Mouse (Mus musculus) midbrain, postnatal 0 days (tissue): ENCODE results near the gene Pqlc3. TPM values are rescaled to one million over a fixed set of nuclear protein-coding genes. Genes with fewer than 3 reads are reported as not detected.

ENCODE experiments used
- ATAC-seq: fragments of 200-750 bp; cut with Nextera tagmentation; 2 replicates; pipeline ENCODE4 v1.8.0; 2017; ENCODE audit warnings: moderate number of reproducible peaks, mild to moderate bottlenecking, moderate TSS enrichment, moderate library complexity; ENCODE audit not compliant: low FRiP score
- DNase-seq: peaks from one replicate; pipeline ENCODE4 v3.0.0-alpha.2; 2015; ENCODE audit warnings: low spot score
- H3K27ac ChIP-seq: fragments of 300-500 bp; sonication (generic); 2 replicates; pipeline ENCODE4 v1.5.1; 2014; ENCODE audit warnings: low read depth, mild to moderate bottlenecking, low read length, mixed read lengths
- H3K27me3 ChIP-seq: fragments of 300-500 bp; sonication (generic); 2 replicates; pipeline ENCODE4 v1.6.1; 2014; ENCODE audit warnings: low read length, control low read depth, mixed read lengths; ENCODE audit not compliant: insufficient read depth
- H3K36me3 ChIP-seq: fragments of 300-500 bp; sonication (generic); 2 replicates; pipeline ENCODE4 v1.6.1; 2014; ENCODE audit warnings: low read length, control low read depth, mixed read lengths; ENCODE audit not compliant: insufficient read depth
- H3K4me1 ChIP-seq: fragments of 300-500 bp; sonication (generic); 2 replicates; pipeline ENCODE4 v1.6.1; 2014; ENCODE audit warnings: mild to moderate bottlenecking, control low read depth, antibody characterized with exemption, low read length, mixed read lengths; ENCODE audit not compliant: insufficient read depth
- H3K4me2 ChIP-seq: fragments of 300-500 bp; sonication (generic); 2 replicates; pipeline ENCODE4 v1.6.1; 2014; ENCODE audit warnings: low read depth, mild to moderate bottlenecking, low read length, mixed read lengths; ENCODE audit not compliant: poor library complexity, severe bottlenecking
- H3K4me3 ChIP-seq: fragments of 300-500 bp; sonication (generic); 2 replicates; pipeline ENCODE4 v1.5.1; 2014; ENCODE audit warnings: low read depth, mild to moderate bottlenecking, low read length, moderate library complexity
- H3K9ac ChIP-seq: fragments of 300-500 bp; sonication (generic); replicated peaks from 2 replicates; pipeline ENCODE4 v1.6.1; 2014; ENCODE audit warnings: mild to moderate bottlenecking, low read length, moderate library complexity, mixed read lengths; ENCODE audit not compliant: poor library complexity, severe bottlenecking
- H3K9me3 ChIP-seq: fragments of 300-500 bp; sonication (generic); 2 replicates; pipeline ENCODE4 v1.6.1; 2016; ENCODE audit warnings: low read length, control low read depth
- CTCF ChIP-seq: IDR thresholded peaks from 2 replicates; pipeline ENCODE4 v1.5.1; 2016; ENCODE audit warnings: antibody characterized with exemption, mild to moderate bottlenecking
- WGBS: fragments of 180-500 bp; shearing (Covaris S2); extraction: QIAGEN DNeasy Blood & Tissue Kit; methylation state at CpG from one replicate; pipeline ENCODE4 v1.1.7; 2014; 5-methylcytosine and 5-hydroxymethylcytosine counted together
- polyA plus RNA-seq: library from polyadenylated mRNA; unstranded; fragments of >200 nt; fragmentation: Nextera tagmentation; extraction: Ambion mirVana; gene quantifications from 2 replicates; pipeline ENCODE4 v1.2.1, GENCODE M21; 2015
- total RNA-seq: library from RNA; depleted of rRNA; stranded (reverse); fragments of >200 nt; gene quantifications from 2 replicates; pipeline ENCODE4 v1.2.3, GENCODE M21; 2014

Pqlc3 gene
- total and polyA plus RNA-seq, 2 experiments from 2014 or later, result 0.93 to 2.0 TPM

DNA sequence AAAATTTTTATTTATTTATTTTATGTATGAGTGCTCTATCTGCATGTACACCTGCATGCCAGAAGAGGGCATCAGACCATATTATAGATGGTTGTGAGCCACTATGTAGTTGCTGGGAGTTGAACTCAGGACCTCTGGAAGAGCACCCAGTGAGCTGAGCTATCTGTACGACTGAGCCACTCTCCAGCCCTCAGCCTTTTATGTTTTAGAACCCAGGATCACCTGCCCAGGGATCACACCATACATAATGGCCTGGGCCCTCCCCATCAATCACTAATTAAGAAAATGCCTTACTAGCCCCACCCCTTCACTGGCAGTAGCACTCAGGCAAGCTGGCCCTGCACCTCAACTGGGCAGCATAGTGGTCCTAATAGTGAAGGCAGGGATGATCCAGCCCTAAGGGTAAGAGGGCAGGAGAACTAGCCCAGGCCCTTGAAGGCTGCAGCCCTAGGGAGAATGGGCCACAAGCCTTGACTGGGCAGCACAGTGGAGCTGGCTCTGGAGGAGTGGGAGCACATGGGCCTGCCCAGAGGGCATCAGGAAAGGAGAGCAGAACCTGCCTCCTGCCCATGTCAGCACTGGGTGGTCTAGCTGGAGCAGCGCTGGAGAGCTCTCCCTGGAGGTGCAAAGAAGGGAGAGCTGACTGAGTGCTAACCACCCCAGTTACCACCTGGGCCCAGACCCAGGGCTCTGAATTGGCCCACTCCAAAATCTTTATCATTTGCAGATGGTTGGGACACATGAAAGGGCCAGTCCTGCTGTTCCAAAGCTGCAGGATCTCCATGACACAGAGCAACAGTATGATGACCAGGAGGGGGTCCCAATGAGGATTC lies 12.1 kb upstream of the Pqlc3 start:
- no peak overlapping the region for H3K27ac ChIP-seq
- H3K36me3 ChIP-seq, result no peaks in the 10 kb centered on the region
- TF ChIP-seq CTCF, result no peak
- H3K4me3 ChIP-seq, result no peak overlapping the region
- no peak overlapping the region for H3K4me2 ChIP-seq
- DNase-seq (no peak), ATAC-seq (no peak)
- peaks cover 4% of the 10 kb centered on the region for H3K4me1 ChIP-seq
- 72% methylated on average over 2 of the region's 2 CpGs for WGBS
- H3K9ac ChIP-seq, result no peak overlapping the region
- H3K27me3 ChIP-seq, result 0 out of 2 replicates have a peak, but pooled peaks cover 5% of the 10 kb centered on the region
- no peaks in the 10 kb centered on the region for H3K9me3 ChIP-seq

DNA sequence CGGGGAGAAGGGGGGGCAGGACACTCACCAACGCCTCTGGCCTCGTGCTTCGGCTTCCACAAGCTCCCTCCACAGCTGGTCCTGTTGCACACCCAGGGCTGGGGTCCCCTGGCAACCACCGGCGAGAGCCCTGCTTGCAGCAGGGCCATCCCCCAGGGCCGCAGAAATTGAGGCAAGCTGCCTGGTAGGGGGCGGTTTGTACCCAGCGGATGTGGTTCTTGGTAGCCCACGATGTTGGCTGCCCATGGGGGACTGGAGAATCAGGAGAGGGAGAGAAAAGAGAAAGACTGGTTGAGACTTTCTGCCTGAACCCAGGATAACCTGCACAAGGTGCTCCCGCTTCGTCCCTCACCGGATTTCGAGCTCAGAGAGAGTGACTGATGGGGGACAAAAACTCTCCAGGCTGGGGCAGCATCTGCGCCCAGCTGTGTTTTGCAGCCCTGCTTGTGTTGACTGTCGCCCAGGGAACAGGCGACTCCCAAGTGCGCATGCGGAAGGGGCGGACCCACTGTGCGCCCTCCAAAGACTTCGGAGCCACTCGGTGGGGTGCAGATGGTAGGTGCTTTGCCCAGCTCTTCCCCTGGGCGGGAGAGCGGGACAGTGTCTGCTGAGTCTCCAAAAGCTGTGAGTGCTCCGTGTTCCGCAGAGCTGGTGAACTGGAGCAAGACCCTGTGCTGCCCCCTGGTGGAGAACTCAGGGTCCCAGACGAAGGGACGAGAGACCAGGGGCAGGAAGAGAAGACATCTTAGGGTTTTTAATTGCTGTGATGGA lies 11.1 kb upstream of the Pqlc3 start, which contains the start of gene 2410004P03Rik:
TSS of gene 2410004P03Rik (minus strand) at position 628 of the 771 bp plus-strand sequence.
- no peak within 1 kb of the TSS for H3K27ac ChIP-seq
- H3K9ac ChIP-seq, result peak within 1 kb of the TSS; percentile 39
- no peaks in the 10 kb centered on the region for H3K9me3 ChIP-seq
- 0 out of 2 replicates have a peak, but pooled peaks cover 5% of the 10 kb centered on the region for H3K27me3 ChIP-seq
- DNase-seq (peak; percentile 59), ATAC-seq (peak; percentile 76)
- TF ChIP-seq CTCF, result peak; percentile 88
- 6% methylated on average over 29 of the region's 29 CpGs for WGBS
- peak within 1 kb of the TSS; percentile 58 for H3K4me2 ChIP-seq
- no peaks in the 10 kb centered on the region for H3K36me3 ChIP-seq
- H3K4me1 ChIP-seq, result peaks cover 4% of the 10 kb centered on the region
- H3K4me3 ChIP-seq, result peak within 1 kb of the TSS; percentile 38

DNA sequence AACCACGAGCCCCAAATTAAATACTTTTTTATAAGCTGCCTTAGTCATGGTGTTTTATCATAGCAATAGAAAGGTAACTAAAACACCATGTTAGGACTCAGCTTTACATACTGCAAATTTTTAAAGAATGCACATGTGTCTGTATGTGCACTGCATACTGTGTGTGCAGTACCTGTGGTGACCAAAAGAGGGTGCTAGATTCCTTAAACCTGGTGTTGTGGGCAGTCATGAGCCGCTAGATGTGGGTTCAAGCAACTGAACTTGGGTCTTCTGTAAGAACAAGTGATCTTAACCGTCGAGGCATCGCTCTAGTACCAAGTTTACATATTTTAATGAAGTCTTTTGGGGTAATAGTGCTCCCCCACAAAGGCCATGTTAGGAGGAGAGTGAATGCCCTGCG lies 9.3 kb upstream of the Pqlc3 start:
- Histone ChIP-seq H3K27me3 (0 out of 2 replicates have a peak, but pooled peaks cover 5% of the 10 kb centered on the region), H3K4me2 (no peak overlapping the region), H3K9ac (no peak overlapping the region), H3K36me3 (no peaks in the 10 kb centered on the region), H3K27ac (no peak overlapping the region), H3K4me1 (peaks cover 4% of the 10 kb centered on the region), H3K9me3 (no peaks in the 10 kb centered on the region), H3K4me3 (no peak overlapping the region)
- peak; percentile 16; the same call in 1 of the 2 replicates for TF ChIP-seq CTCF
- WGBS, result 95% methylated on average over 6 of the region's 6 CpGs
- DNase-seq, result no peak
- ATAC-seq, result no peak

DNA sequence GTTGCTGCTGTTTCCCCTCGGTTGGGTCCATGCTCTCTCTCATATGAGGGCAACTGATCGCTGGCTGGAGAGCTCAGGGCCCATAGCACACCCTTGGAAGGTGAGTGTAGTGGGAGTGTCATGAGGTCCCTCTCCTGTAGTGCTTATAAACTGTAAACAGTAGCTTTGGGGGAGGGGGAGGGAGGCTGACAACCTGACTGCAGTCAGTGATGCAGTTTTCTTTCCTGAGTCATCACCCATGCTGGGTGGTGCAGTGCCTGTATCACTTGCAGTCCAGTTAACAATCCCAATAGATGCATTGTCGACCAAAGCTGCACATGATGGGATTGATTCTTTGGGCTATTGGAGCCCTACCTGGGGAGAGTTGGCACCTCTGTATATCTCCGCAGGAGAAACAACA lies 1.0 kb upstream of the Pqlc3 start:
- WGBS, result 50% methylated on average over 4 of the region's 4 CpGs
- no peak overlapping the region for H3K4me3 ChIP-seq
- TF ChIP-seq CTCF, result no peak
- H3K4me2 ChIP-seq, result no peak overlapping the region
- no peak overlapping the region for H3K9ac ChIP-seq
- ATAC-seq, result no peak
- H3K9me3 ChIP-seq, result no peaks in the 10 kb centered on the region
- peaks cover 5% of the 10 kb centered on the region; the same call in 1 of the 2 replicates for H3K4me1 ChIP-seq
- DNase-seq, result no peak
- H3K27ac ChIP-seq, result no peak overlapping the region
- H3K27me3 ChIP-seq, result peaks cover 27% of the 10 kb centered on the region
- H3K36me3 ChIP-seq, result no peaks in the 10 kb centered on the region

DNA sequence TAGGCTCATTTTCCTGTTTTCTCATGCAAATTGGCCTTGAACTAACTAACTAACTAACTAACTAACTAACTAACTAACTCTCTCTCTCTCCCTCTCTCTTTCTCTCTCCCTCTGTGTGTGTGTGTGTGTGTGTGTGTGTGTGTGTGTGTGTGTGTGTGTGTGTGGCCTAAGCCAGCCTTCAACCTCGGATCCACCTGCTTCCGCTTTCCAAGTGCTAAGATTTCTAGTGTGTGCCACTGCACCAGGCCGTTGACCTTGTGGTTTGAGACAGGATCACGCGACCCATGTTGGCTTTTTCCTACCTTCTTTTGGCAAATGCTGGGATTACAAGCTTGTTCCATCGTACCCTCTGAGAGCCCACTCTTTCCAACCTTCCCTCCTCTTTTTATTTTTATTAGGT lies 420 bp upstream of the Pqlc3 start:
- no peak overlapping the region for H3K4me3 ChIP-seq
- WGBS, result 68% methylated on average over 6 of the region's 6 CpGs

More for the DNA sequence above, 420 bp upstream of the Pqlc3 start:
- H3K36me3 ChIP-seq, result no peaks in the 10 kb centered on the region
- peaks cover 5% of the 10 kb centered on the region; the same call in 1 of the 2 replicates for H3K4me1 ChIP-seq
- H3K9me3 ChIP-seq, result no peaks in the 10 kb centered on the region
- TF ChIP-seq CTCF, result no peak
- no peak overlapping the region for H3K27ac ChIP-seq
- H3K27me3 ChIP-seq, result peaks cover 27% of the 10 kb centered on the region
- DNase-seq (no peak), ATAC-seq (no peak)
- peak overlapping the region; percentile 96; the same call in 1 of the 2 replicates for H3K4me2 ChIP-seq
- H3K9ac ChIP-seq, result no peak overlapping the region
